Mouse (Mus musculus): ENCODE results near the gene Cacna2d2.

GRCm38 (mm10) chr9:107545199-107545598, 145.8 kb downstream of the Cacna2d2 start:
- TF ChIP-seq TAL1 (IDR thresholded peaks at IDR 0.05; ENCODE audit: low read length) (no peak), GATA1 (IDR thresholded peaks at IDR 0.05; ENCODE audit: low read length) (no peak)
